Comparison of ENCODE assay signal across 7 mouse cellular contexts in the genomic region with DNA sequence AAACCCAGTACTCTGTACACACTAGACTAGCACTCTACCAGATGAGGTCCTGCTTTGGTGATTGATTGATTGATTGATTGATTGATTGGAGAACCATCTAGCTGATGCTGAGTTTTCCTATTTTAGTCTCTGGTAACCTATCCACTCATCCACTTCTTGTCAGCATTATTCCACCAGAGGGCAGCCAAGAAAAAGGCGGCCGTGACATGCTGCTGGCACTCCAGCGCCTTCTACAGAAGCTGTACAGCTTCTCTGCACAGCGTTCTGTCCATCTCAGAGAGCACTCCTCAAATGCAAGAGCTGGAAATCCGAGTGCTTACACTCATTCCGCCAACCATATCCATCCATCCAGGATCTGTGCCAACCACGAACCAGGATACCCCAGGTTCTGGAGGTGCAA. TPM values are rescaled to one million over a fixed set of nuclear protein-coding genes. Genes with fewer than 3 reads are reported as not detected.
DNase-seq lines count a peak whose midpoint lies in the region; ATAC-seq and TF ChIP-seq lines count a peak whose summit lies in the region.

No protein-coding gene starts in this region.

- no peak overlapping the region for H3K4me3 ChIP-seq in intestine, embryonic 15.5 days (replicated peaks)
- no peak overlapping the region for H3K4me3 ChIP-seq in left cerebral cortex, adult 2 months
- no peak overlapping the region for H3K4me3 ChIP-seq in midbrain, embryonic 12.5 days
- H3K4me3 ChIP-seq in stomach, embryonic 14.5 days (ENCODE audit: low read depth, low read length): no peak overlapping the region

- ATAC-seq in intestine, embryonic 15.5 days: peak; percentile 77
- ATAC-seq in midbrain, embryonic 12.5 days (ENCODE audit: low FRiP score, low read depth): peak; percentile 50; the same call in 1 of the 2 replicates
- peak; percentile 15; the same call in 1 of the 2 replicates for ATAC-seq in stomach, embryonic 14.5 days (ENCODE audit: insufficient number of reproducible peaks, insufficient read depth, low FRiP score, low read depth)

- H3K4me2 ChIP-seq in intestine, embryonic 15.5 days (replicated peaks): no peak overlapping the region
- H3K4me2 ChIP-seq in midbrain, embryonic 12.5 days (replicated peaks): no peak overlapping the region
- H3K4me2 ChIP-seq in stomach, embryonic 14.5 days (replicated peaks; ENCODE audit: low read depth, low read length): no peak overlapping the region

- no peaks in the 10 kb centered on the region for H3K36me3 ChIP-seq in intestine, embryonic 15.5 days
- no peaks in the 10 kb centered on the region for H3K36me3 ChIP-seq in midbrain, embryonic 12.5 days
- H3K36me3 ChIP-seq in stomach, embryonic 14.5 days (ENCODE audit: control insufficient read depth, insufficient read depth, low read length): no peaks in the 10 kb centered on the region

- no peak overlapping the region for H3K9ac ChIP-seq in intestine, embryonic 15.5 days
- H3K9ac ChIP-seq in midbrain, embryonic 12.5 days (replicated peaks): no peak overlapping the region
- no peak overlapping the region for H3K9ac ChIP-seq in stomach, embryonic 14.5 days (replicated peaks; ENCODE audit: low read depth, low read length)

- no peaks in the 10 kb centered on the region for H3K9me3 ChIP-seq in intestine, embryonic 15.5 days
- no peaks in the 10 kb centered on the region for H3K9me3 ChIP-seq in midbrain, embryonic 12.5 days
- no peaks in the 10 kb centered on the region for H3K9me3 ChIP-seq in stomach, embryonic 14.5 days (ENCODE audit: control insufficient read depth, low read depth, low read length)

- no peaks in the 10 kb centered on the region for H3K27me3 ChIP-seq in intestine, embryonic 15.5 days (replicated peaks)
- peaks cover 4% of the 10 kb centered on the region; the same call in 1 of the 2 replicates for H3K27me3 ChIP-seq in midbrain, embryonic 12.5 days
- no peaks in the 10 kb centered on the region for H3K27me3 ChIP-seq in stomach, embryonic 14.5 days (ENCODE audit: control insufficient read depth, insufficient read depth, low read length)

- 25% methylated on average over 7 of the region's 7 CpGs for WGBS in intestine, embryonic 15.5 days
- WGBS in midbrain, embryonic 12.5 days: 42% methylated on average over 7 of the region's 7 CpGs
- WGBS in stomach, embryonic 14.5 days: 32% methylated on average over 7 of the region's 7 CpGs

- intact Hi-C loops in left cerebral cortex, adult 2 months (cut with DNase I): loop anchor here (1.0 kb wide), 1 partner anchor 88 kb away; no protein-coding TSS in a partner anchor

- peak; percentile 59 for DNase-seq in adipocyte (ENCODE audit: low spot score)
- peak; percentile 79 to 82 for DNase-seq in cerebellum, postnatal 10 days
- peak; percentile 45 to 81 for DNase-seq in frontal cortex, postnatal 36 days (ENCODE audit: low spot score in 2 of 2)
- peak; percentile 58 to 63 for DNase-seq in left cerebral cortex, adult 2 months (ENCODE audit: extremely low spot score in 1 of 2, low spot score in 2 of 2)

- H3K27ac ChIP-seq in intestine, embryonic 15.5 days: no peak overlapping the region
- H3K27ac ChIP-seq in left cerebral cortex, adult 2 months: no peak overlapping the region
- H3K27ac ChIP-seq in midbrain, embryonic 12.5 days (replicated peaks): no peak overlapping the region
- H3K27ac ChIP-seq in stomach, embryonic 14.5 days (ENCODE audit: low read length): no peak overlapping the region

- H3K4me1 ChIP-seq in intestine, embryonic 15.5 days (replicated peaks): no peaks in the 10 kb centered on the region; the same call in 1 of the 2 replicates
- no peaks in the 10 kb centered on the region for H3K4me1 ChIP-seq in midbrain, embryonic 12.5 days
- peaks cover 6% of the 10 kb centered on the region; the same call in 1 of the 2 replicates for H3K4me1 ChIP-seq in stomach, embryonic 14.5 days (ENCODE audit: control insufficient read depth, insufficient read depth, low read length)

- peak; percentile 67 for TF ChIP-seq CTCF in left cerebral cortex, adult 2 months (IDR thresholded peaks at IDR 0.05)

RNA-seq across cellular contexts. Expression of a gene that starts 5.8 kb away (rescaled TPM):
- polyA plus RNA-seq in intestine, embryonic 15.5 days (2015; fragmentation: Nextera tagmentation; extraction: Ambion mirVana): 52.4 and 53.4 TPM in 2 replicates
- total RNA-seq in left cerebral cortex, adult 2 months (2021): 10 to 100 TPM; 22.9 to 27.4 TPM
- polyA plus RNA-seq in midbrain, embryonic 12.5 days (2016; fragmentation: Nextera tagmentation; extraction: Ambion mirVana): 41.1 and 47.0 TPM in 2 replicates
- 74.8 and 80.4 TPM in 2 replicates for polyA plus RNA-seq in stomach, embryonic 14.5 days (2014; fragmentation: Nextera tagmentation; extraction: Ambion mirVana)

Comparison
In these comparisons a context has a peak if more than half of its experiments do, and no peak if none do; other contexts are left out.
1. ATAC-seq: peak in every context shown above with its lines; median percentile 77 in intestine, embryonic 15.5 days; 50 in midbrain, embryonic 12.5 days; 15 in stomach, embryonic 14.5 days.